Mouse (Mus musculus): ENCODE measurements at regions not wholly inside any gene's neighbourhood (a gene's known extent, or its start where the extent isn't known, plus 50 kb on each side); places are given as distances from the start of the nearest gene placed in this dataset.

DNA sequence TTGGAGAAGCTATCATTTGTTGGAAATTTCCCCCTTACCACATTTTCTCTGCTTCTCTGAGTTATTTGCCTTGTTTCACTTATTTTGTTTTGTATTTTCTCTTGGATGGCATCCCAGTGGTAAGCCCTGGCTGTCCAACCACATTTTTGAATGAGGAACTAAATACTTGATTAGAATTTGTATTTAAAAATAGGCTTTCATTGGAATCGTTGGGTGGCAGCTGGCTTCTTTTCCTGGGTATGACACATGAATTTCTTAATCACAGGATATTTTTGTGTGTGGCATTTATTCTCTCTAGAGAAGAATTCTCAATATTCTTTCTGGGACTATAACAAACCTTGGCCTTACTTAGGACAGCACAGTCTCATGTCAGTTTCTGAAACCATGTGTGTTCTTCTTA is 286.5 kb downstream of the Gm11146 start:
- no peak for DNase-seq

DNA sequence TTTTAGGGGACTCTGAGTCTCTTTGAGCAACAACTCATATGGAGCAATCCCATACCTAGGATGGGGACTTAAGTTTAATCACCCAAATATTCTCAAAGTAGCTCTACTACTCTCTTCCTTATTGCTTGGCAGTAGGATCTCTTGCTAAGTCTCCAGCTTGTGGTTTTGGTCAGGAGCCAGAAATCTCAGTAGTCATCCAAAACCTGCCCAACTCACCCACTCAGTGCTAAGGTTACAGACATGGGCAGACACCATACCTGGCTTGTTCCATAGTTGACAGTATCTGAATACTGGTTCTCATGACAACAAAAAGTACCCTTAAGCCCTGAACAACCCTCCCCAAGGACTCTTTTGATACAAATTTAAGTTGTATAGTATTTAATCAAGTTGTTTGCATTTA is 288.7 kb downstream of the Gm11146 start:
- DNase-seq = no peak

DNA sequence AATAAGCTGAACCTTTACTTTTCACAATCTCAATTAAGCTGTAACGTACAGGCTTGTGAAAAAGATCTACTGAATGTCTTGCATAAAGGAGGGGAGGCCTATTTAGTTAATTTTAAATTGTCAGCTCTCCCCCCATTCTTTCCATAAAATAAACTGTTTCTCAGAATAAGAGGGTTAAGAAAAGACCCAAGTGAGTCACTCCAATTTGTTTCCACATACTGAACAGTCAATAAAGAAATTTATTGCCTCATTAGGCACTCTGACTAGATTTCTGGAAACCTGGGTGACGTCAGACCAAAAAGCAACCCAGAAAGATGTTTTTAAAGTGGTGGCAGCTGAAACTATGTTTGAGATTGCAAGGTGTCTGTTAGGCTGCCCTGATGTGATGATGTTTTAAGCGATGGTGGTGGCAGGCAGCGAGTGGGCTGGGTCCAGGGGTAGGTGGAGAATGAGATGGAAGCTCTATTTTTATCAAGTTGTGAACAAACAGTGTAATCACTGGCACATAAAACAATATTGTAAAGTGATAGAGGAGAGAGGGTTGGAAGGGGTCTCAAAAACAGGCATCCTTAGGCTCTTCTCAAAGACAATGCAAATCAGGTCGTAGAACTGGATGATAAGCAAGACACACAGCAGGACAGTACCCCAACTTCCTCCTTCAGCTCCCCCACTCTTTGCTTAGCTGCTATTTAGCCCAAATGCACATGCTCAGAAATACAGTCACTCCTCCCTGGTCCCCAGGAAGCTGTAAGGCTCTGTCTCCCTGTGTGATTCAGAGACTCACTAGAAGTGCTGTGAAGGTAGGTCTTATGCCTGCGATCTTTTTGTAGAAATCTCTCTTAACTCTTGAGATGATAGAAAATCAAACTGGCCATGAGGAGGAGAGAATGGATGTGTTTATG is 288.0 kb downstream of the Usp25 start:
- no peak for DNase-seq

DNA sequence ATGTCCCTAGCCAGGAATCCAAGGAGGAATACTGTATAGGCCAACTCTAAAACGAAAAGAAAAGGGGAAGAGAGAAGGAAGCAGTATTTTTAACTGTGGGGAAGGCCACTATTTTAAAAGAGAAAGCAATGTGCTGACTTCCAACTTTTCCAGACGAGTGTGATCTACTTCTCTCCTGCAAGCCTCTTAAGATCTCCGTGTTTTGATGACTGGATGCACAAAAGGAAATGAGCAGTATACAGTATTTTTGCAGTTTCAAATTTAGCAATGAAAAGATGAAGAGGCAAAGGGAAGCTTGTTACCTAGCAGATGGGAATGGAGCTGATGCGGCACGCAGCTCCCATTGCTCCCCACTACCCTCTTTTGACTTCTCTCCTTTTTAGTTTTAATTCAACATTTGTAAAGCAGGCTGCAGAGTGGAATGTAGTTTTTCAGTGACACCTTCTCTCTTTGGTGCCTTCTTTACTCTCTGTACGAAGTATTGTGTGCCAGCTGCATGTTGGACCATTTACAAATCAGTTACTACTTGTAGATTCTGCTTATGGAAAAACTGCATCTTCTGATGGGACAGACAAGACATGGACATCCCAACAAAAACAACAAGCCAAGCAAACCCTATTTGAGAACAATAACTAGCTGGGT is 287.2 kb downstream of the Usp25 start:
- DNase-seq = no peak

DNA sequence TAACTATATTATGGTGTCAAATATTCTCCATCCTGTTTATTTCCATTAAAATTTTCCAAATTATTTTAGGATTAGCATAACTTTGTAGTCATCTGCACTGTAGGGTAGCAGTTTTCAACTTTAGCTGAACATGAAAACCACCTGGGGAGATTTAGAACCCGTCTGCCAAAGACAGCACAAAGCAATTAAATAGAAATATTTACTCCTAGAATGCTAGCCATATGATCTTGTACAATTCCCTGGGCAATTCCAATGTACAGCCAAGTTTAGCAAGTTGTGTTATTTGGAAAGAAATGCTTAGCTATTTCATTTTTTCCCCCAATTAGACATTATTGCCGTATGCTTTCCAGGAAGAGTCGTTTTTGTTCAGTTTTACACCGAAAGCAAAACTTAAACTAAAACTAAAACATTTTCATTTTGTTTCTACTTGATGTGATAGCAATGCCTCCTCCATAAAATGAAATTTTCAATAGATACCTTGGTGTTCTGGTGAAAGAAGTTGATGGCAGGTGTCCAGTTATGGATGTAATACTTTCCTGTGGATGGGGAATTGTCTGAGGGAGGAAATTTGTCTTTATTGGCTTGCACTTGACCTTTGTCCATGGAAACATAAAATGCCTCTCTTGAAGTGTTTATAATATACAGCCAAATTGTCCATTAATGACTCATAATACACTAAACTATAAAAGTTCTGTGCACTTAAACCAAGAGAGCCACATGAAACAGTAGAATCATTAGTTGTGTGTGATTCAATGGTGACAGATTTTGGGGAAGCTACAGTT is 282.3 kb downstream of the Usp25 start:
- no peak for DNase-seq

DNA sequence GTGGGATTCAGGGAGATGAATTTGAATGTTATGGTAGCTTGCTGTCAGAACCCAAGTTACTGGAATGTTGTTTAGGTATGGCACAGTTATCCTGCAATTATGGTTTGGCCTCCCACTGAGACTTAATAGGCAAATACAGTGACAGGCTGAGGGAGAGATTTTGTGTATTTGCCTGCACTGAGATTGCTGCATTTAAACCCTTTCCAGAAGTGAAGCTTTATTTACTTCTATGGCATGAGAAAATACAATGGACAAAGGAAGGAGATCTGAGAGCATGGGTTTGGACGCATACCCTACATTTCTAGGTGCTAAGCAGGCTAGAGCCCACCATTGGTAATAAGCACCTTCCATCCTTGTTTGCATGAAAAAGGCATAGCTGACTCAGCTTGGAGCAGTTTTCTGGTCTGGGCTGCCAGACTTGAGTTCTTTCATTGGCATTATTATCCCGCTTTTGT is 278.8 kb downstream of the Usp25 start:
- no peak for DNase-seq

DNA sequence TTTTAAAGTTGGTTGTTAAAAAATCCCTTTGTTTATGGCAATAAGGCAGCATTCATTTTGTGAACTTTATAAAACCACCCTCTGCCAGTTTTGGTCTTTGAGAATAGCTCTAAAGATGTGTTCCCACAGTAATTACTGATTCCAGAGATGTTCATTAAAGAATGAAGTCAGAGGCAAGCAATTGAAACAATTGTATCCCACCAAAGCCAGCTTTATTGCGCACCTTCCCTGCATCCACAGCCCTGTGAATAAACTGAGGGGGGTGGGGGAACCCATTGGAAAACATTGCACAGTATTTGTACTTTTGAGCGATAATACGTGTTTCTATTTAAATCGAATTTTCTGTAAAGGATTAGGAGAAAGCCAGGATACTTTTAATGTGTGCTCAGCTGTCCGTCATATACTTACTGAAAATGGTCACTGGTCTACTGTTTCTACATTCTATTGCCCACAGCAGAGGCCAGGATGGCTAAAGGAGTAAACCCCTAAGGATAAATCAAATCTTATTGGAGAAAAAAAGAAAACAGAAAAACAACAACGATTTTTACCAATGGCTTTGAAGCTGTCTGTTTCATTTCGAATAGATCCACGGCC is 278.3 kb downstream of the Usp25 start:
- DNase-seq = no peak

DNA sequence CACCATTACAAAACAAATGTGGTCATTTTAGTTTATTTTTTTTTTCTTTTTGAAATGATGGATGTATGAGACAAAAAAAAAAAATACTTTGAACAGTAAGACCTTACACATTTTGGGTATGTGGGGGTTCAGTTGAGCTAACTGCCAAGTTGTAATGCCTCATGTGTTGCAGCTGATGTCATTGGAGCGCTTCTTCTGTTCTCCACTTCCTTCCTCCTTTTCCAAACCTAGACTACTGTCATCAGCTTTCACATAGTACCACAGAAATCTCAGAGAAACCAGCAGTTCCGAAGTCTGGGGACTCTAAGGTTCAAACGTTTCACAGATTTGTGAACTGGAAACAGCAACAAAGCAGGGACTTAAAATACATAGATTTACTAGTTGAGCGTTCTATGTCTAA is 270.7 kb downstream of the Usp25 start:
- DNase-seq = no peak

DNA sequence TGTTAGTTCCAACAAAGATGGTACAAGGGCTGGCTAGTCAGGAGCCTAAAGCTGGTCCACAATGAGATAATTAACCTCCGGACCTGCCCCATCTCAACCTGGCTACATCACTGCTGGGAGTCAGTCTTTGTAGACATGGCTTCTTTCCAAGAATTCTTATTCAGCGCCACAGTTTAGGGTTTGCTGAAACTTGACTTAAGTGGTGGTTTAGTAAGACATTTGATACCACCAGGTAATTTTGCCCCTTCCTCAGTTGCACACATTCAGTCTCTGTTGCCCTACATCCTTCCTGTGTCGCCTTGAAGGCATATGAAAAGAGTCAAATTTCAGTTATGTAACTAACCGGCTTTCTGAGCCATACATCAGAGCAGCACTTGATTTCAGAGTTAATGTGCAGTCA is 266.4 kb downstream of the Usp25 start:
- no peak for DNase-seq

DNA sequence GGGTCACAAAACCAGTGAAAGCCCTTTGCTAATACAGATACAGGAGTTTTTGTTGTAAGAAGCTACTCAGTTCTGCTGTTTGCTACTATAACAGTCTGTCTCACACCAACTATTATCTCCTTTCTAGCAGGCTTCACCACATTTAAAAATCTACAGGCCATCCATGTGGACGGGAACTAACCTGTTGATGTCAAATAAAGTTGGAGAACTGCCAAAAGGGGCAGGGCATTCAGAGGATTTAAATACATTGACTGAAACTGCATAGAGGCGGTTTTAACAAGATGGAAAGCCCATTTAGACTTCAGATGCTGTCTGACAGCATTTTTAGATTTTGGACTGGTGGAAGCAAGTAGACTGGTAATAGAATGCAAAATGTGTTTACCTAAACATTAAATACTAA is 266.0 kb downstream of the Usp25 start:
- no peak for DNase-seq

DNA sequence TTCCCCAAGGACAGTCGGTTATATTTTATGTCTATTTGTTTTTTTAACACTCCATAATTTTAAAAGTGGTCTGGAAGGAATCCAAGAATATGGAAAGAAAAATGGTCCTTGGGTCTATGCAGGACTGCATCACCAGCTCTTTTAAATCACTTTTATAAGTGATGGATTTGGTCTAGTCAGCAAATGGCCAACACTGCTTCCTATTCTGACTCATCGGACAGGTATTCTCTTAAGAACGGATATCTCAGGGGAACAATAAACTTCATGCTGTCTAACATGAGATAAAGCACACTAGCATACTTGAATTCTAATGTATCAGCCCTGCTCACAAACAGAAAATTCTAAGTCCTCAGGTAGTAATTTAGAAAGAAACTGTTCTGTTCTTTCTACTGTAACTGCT is 259.8 kb downstream of the Usp25 start:
- no peak for DNase-seq

DNA sequence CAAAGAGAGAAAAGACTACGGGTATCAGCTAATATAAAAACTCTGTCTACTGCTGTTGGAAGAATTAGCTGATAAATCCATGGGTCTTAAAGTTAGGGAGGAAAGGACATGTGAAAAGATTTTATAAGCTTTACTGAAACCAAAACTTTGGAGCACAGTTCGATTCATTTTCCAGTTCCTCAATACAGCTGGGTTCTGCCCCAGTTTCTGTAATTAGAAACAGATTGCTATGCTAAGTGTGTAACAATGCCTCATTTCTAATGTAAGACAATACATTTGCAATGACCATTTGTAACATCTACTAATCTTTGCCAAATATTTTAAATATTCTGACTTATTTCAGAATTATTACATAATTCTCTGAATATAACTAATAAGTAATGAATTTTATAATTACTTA is 255.4 kb downstream of the Usp25 start:
- no peak for DNase-seq

DNA sequence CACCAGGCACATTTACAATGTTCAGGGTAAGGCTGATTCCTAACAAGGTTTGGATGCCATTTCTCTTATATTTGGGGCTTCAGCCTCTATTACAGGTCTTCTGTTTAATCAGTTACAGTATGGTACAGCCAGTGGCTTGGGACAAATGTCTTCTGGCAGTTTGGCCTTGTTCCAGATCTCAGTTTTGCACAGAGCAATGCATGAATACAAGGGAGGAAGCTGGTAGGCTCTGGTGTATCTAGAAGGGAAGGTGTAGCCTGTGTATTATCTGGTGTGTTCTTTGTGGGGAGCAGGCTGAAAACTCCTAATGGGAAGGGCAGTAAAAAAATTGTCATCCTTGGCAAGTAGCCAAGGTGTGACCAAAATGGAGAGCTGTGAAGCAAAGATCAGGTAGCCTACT is 254.2 kb downstream of the Usp25 start:
- DNase-seq = no peak

DNA sequence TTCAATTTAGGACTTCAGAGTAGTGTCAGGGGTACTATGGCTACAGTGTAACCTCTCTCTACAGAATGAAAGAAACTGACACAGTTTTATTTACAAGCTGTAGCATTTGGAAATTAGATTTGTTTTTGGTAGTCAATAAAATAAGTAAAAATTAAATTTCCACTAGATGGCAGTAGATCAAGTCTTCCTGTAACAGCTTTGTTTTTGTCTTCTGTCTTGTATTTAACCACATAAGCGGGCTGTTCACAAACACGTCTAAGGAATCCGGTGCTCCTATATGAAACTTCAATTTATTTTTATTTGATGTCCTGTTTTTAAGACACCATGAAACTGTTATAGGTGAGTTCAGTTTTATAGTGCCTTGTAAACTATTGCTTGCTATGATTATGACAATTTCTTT is 238.8 kb downstream of the Usp25 start:
- DNase-seq = no peak

DNA sequence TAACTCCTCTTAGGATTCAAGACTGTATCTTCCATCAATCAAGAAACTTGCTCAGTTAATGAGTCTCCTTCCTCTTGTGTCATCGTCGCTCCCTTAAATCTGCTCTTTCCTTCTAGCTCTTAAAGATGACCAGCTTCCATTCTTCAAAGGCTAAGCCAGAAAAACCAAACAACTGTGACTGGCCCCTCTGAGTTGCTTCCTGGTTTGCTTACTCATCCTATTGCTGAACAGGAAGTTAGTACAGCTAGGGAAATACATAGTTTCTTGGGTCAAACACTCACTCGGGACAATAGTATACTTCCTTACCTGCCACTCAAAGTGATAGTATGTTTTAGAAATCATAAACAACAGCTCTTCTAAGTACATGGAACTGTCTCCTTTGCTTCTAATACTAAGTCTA is 237.9 kb downstream of the Usp25 start:
- DNase-seq = no peak

DNA sequence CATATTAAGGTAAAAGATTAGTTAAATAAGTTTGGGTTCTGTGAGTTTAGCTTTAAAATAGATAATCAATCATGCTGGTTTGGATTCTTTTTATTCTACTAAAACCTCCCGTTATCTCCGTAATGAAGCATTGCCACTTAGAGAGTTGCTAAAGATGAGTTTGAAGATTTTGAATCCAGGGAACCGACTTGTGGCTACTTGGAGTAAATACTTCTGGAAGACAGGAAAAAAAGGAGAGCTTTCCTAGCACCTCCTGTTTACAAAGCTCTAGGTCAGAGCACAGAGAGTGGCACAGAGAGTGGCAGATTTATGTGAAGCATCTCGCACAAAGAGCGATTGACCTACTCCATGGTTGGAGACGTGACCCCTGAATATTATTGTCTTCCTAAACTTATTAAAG is 227.4 kb downstream of the Usp25 start:
- DNase-seq = no peak

DNA sequence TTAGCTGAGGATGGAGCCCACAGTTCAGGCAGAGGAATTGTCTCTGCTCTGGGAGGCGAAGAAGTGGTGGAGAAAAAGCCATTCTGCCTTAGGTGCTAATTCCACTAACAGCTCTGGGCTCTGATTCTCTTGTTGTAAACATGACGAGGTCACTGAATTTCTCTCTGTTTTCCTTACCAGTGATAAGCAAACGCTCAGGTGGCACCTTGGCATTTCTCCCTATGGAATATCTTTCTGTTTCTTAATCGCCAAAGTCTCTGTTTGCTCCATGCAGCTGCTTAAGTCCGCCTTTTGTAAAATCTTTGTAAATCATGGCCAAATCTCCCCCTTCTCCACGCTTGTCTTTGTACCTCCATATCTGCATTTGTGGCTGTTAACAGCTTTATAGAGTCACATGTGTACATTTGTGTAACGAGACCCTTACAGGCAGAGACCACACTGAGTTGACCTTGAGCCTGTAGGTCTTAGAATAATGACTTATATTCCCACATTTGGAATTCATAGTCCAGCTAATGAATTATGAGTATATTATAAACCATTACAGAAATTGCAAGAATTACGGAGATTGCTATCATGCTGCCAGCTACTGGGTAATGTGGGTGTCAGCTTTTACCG is 225.8 kb downstream of the Usp25 start:
- no peak for DNase-seq

DNA sequence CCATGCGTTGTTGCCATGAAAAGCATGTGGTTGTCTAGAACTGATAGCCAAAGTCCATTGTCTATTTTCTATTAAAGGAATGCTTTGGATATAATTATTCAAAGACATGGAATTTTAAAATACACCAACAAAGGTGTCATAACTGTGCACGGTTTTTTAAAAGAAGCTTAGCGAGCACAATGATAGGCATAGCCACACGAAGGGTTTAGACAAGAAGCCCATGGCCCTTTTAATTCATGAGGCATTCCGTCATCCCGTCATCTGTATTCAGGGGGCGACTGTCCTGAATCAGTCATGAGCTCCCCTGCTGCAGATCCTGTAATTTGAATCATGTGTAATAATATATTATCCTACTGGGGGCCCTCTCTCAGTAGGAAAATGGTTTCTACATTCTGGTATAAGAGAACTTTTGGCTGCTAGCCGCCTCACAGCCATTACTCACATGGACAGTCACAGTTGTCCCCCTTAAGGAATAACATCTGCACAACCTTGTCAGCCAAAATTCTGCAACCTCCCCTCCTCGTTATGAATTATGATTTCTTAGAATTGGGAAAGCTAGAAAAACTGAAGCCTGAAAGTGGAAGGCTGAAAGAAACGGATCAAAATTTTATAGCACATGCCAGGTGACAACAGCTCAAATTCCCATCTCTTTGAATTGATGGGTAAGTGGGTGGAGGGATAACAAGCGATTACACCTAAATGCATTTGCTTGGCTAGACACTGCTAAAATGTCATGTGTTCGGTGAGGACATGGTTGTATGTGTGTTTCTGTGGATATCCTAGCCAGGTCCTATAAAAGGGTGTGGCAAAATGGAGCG is 225.1 kb downstream of the Usp25 start:
- no peak for DNase-seq

DNA sequence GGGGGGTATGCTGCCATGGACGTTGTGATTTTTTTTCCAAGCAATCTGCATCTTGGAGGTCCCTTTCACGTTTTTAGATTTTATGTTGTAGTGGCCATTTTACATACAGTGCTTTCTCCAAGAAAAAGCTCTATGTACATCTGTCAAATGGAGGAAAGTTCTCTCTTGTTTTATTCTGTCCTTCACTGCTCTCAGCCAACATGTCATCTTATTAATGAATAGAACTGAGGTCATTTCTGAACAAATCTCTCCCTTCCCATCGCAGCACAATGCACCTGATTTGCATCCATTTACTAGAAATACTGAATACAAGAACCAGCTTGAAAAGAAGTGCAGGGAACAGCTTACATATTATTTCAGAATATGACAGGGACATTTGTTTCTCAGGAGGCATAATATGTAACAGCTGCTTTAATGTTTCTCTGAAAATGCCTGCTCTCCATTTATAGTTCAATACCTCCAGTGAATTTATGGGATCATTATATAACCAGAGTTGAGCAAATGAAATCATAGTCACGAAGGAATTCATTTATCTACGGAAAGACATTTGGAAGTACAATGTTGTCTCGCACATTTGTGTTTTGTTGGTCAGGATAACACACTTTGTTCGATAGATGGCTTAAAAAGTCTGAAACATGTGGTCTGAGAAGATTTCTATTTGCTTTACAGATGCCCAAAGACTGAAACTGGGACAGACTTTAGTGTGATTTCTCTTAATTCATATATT is 224.3 kb downstream of the Usp25 start:
- no peak for DNase-seq

DNA sequence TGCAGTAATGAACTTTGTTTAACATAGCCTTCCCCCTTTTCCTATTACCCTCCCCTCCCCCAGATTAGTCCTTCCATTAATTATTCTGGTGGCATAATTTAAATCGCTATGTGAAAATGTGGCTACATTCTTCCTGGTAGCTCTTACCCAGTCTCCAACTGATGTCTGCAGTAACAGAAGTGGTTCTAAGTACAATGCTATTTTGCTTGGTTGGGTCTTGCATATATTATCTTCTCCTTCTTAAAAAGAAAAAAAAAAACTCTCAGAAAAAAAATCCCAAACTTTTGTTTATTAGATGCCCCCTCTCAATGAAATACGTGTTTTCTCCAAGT is 223.7 kb downstream of the Usp25 start:
- no peak for DNase-seq

Data from adrenal gland, postnatal 25 days (tissue).